Mouse (Mus musculus) layer of hippocampus, postnatal 14 days (tissue): ENCODE data around the gene Arl6ip1. TPM values are rescaled to one million over a fixed set of nuclear protein-coding genes. Genes with fewer than 3 reads are reported as not detected.
"Not testable (repeated sequence)": the region's sequence is repeated elsewhere in the genome, so short reads cannot be mapped to it uniquely, and the experiment has no call there.

Experiments
- DNase-seq, 2 experiments: peaks; one replicate each; pipeline ENCODE4 v3.0.0; 2021 to 2022; ENCODE audit warnings: low spot score in 2 of 2, mixed read lengths in 1 of 2
- long read RNA-seq, 2 experiments: library from polyadenylated mRNA; stranded (forward); transcript quantifications; one replicate each; pipeline ENCODE4 v2.0.0; 2021
- total RNA-seq, 2 experiments: library from RNA; stranded (reverse); gene quantifications; 2 replicates each; pipeline ENCODE4 v1.2.3; 2021

Arl6ip1 gene
- 100 to 1,000 TPM; 255 to 263 TPM for total RNA-seq
- long read RNA-seq, experiment 1, transcript Arl6ip1-201 (6 exons, 2,171 nt), result major isoform, 422 of 451 reads
- long read RNA-seq, experiment 1, partial matches to known transcripts, result 13 of 451 reads
- long read RNA-seq, experiment 1, other reads (novel, unspliced or antisense), result 14 of 451 reads
- long read RNA-seq, experiment 2, transcript Arl6ip1-201 (6 exons, 2,171 nt), result major isoform, 553 of 581 reads
- long read RNA-seq, experiment 2, partial matches to known transcripts, result 11 of 581 reads
- long read RNA-seq, experiment 2, other reads (novel, unspliced or antisense), result 17 of 581 reads

- peak; percentile 93 to 98 for DNase-seq
These were observed at the start of gene Arl6ip1 for GRCm38 (mm10) chr7:118129430-118130041. Gene Arl6ip1 (minus strand): TSS chr7:118129662.

- DNase-seq, result no peak
These were observed 46.4 kb upstream of the Arl6ip1 start for GRCm38 (mm10) chr7:118175821-118176355.

- DNase-seq, result not testable (repeated sequence)
These were observed 40.7 kb upstream of the Arl6ip1 start for GRCm38 (mm10) chr7:118170125-118170524.

GRCm38 (mm10) chr7:118163006-118163405, 33.5 kb upstream of the Arl6ip1 start:
- DNase-seq, result no peak

GRCm38 (mm10) chr7:118160121-118160520, 30.7 kb upstream of the Arl6ip1 start:
- DNase-seq, result no peak

- DNase-seq, result no peak
These were observed 27.0 kb upstream of the Arl6ip1 start for GRCm38 (mm10) chr7:118156461-118156860.

- no peak for DNase-seq
These were observed 24.7 kb upstream of the Arl6ip1 start for GRCm38 (mm10) chr7:118154150-118154549.

- no peak for DNase-seq
These were observed 14.1 kb upstream of the Arl6ip1 start for GRCm38 (mm10) chr7:118143602-118144001.

GRCm38 (mm10) chr7:118143123-118143522, 13.7 kb upstream of the Arl6ip1 start:
- DNase-seq, result no peak

GRCm38 (mm10) chr7:118141271-118141670, 11.8 kb upstream of the Arl6ip1 start:
- no peak for DNase-seq

- no peak for DNase-seq
These were observed 5.7 kb upstream of the Arl6ip1 start for GRCm38 (mm10) chr7:118135128-118135527.

GRCm38 (mm10) chr7:118128925-118129429, 485 bp downstream of the Arl6ip1 start:
- peak in 1 of 2 experiments; percentile 44 for DNase-seq

- peak in 1 of 2 experiments; percentile 44 for DNase-seq
These were observed 3.1 kb downstream of the Arl6ip1 start for GRCm38 (mm10) chr7:118126219-118126875.

- no peak for DNase-seq
These were observed 3.7 kb downstream of the Arl6ip1 start for GRCm38 (mm10) chr7:118125736-118126135.

GRCm38 (mm10) chr7:118123512-118124411, 5.7 kb downstream of the Arl6ip1 start:
- no peak for DNase-seq

GRCm38 (mm10) chr7:118122235-118122634, 7.2 kb downstream of the Arl6ip1 start:
- no peak for DNase-seq

- DNase-seq, result no peak
These were observed 8.8 kb downstream of the Arl6ip1 start for GRCm38 (mm10) chr7:118120654-118121053.

GRCm38 (mm10) chr7:118119946-118120345, 9.5 kb downstream of the Arl6ip1 start:
- DNase-seq, result no peak

- no peak for DNase-seq
These were observed 10.3 kb downstream of the Arl6ip1 start for GRCm38 (mm10) chr7:118119142-118119541.

GRCm38 (mm10) chr7:118118426-118118825, 11.0 kb downstream of the Arl6ip1 start:
- no peak for DNase-seq
